Mouse (Mus musculus) naive thymus-derived CD4-positive, alpha-beta T cell, adult 2 months (primary cell): ENCODE measurements around the gene Btbd19.

Source experiments
- DNase-seq: peaks from one replicate; pipeline ENCODE4 v3.0.0-alpha.2; 2011; ENCODE audit warnings: low read depth

Gene Btbd19

GRCm38 (mm10) chr4:117125348-117125909 lies at the start of gene Btbd19:
Gene Btbd19 (minus strand): TSS chr4:117125725.
- no peak for DNase-seq

GRCm38 (mm10) chr4:117169936-117170335 lies 44.4 kb upstream of the Btbd19 start:
- DNase-seq, result no peak

- DNase-seq, result no peak
Observed at GRCm38 (mm10) chr4:117161183-117161582, 35.7 kb upstream of the Btbd19 start.

GRCm38 (mm10) chr4:117159666-117160065 lies 34.1 kb upstream of the Btbd19 start:
- no peak for DNase-seq

- DNase-seq, result no peak
Observed at GRCm38 (mm10) chr4:117156372-117156771, 30.8 kb upstream of the Btbd19 start.

GRCm38 (mm10) chr4:117155792-117156355 lies 30.3 kb upstream of the Btbd19 start, which contains the start of gene Rps8:
Gene Rps8 (minus strand): TSS chr4:117156243.
- peak; percentile 88 for DNase-seq

GRCm38 (mm10) chr4:117155020-117155791 lies 29.7 kb upstream of the Btbd19 start:
- no peak for DNase-seq

GRCm38 (mm10) chr4:117152714-117153113 lies 27.2 kb upstream of the Btbd19 start:
- no peak for DNase-seq

- DNase-seq, result no peak
Observed at GRCm38 (mm10) chr4:117151416-117151815, 25.9 kb upstream of the Btbd19 start.

GRCm38 (mm10) chr4:117150212-117150733 lies 24.7 kb upstream of the Btbd19 start:
- DNase-seq, result no peak

- DNase-seq, result no peak
Observed at GRCm38 (mm10) chr4:117149291-117150211, 24.0 kb upstream of the Btbd19 start.

- DNase-seq, result no peak
Observed at GRCm38 (mm10) chr4:117148815-117149214, 23.3 kb upstream of the Btbd19 start.

- DNase-seq, result no peak
Observed at GRCm38 (mm10) chr4:117148047-117148713, 22.7 kb upstream of the Btbd19 start.

- DNase-seq, result peak; percentile 95
Observed at GRCm38 (mm10) chr4:117146176-117146575, 20.7 kb upstream of the Btbd19 start.

GRCm38 (mm10) chr4:117145248-117145647 lies 19.7 kb upstream of the Btbd19 start:
- DNase-seq, result no peak

GRCm38 (mm10) chr4:117143023-117143422 lies 17.5 kb upstream of the Btbd19 start:
- DNase-seq, result no peak

GRCm38 (mm10) chr4:117140613-117141012 lies 15.1 kb upstream of the Btbd19 start:
- DNase-seq, result peak; percentile 56

- DNase-seq, result peak; percentile 80
Observed at GRCm38 (mm10) chr4:117139217-117139612, 13.7 kb upstream of the Btbd19 start.

GRCm38 (mm10) chr4:117138295-117139216 lies 13.0 kb upstream of the Btbd19 start:
- DNase-seq, result peak; percentile 45

GRCm38 (mm10) chr4:117136034-117136433 lies 10.5 kb upstream of the Btbd19 start:
- DNase-seq, result no peak
